Mouse (Mus musculus) hindbrain, embryonic 11.5 days (tissue): ENCODE results near the gene Gm48552. TPM values are rescaled to one million over a fixed set of nuclear protein-coding genes. Genes with fewer than 3 reads are reported as not detected.
A peak's percentile ranks its signal among the peaks of the same experiment; 100 is the strongest.

Experiments used
- ATAC-seq: fragments of 200-750 bp; cut with Nextera tagmentation; 2 replicates; pipeline ENCODE4 v1.8.0; 2017; ENCODE audit warnings: mild to moderate bottlenecking, moderate TSS enrichment, moderate library complexity; ENCODE audit not compliant: low FRiP score
- DNase-seq: peaks from one replicate; pipeline ENCODE4 v3.0.0-alpha.2; 2015; ENCODE audit warnings: low spot score
- H3K27ac ChIP-seq: fragments of 300-500 bp; sonication (generic); 2 replicates; pipeline ENCODE4 v1.5.1; 2014; ENCODE audit warnings: mild to moderate bottlenecking, low read depth, low read length
- H3K27me3 ChIP-seq: fragments of 300-500 bp; sonication (generic); 2 replicates; pipeline ENCODE4 v1.6.1; 2014; ENCODE audit warnings: mild to moderate bottlenecking, low read length, moderate library complexity, mixed read lengths; ENCODE audit not compliant: control insufficient read depth, insufficient read depth
- H3K36me3 ChIP-seq: fragments of 300-500 bp; sonication (generic); 2 replicates; pipeline ENCODE4 v1.6.1; 2014; ENCODE audit warnings: mild to moderate bottlenecking, low read length, moderate library complexity, mixed read lengths; ENCODE audit not compliant: control insufficient read depth, insufficient read depth
- H3K4me1 ChIP-seq: fragments of 300-500 bp; sonication (generic); replicated peaks from 2 replicates; pipeline ENCODE4 v1.6.1; 2014; ENCODE audit warnings: low read length, mixed read lengths; ENCODE audit not compliant: control insufficient read depth, insufficient read depth
- H3K4me2 ChIP-seq: fragments of 300-500 bp; sonication (generic); replicated peaks from 2 replicates; pipeline ENCODE4 v1.6.1; 2014; ENCODE audit warnings: mild to moderate bottlenecking, low read depth, low read length
- H3K4me3 ChIP-seq: fragments of 300-500 bp; sonication (generic); 2 replicates; pipeline ENCODE4 v1.5.1; 2014; ENCODE audit warnings: low read depth, low read length
- H3K9ac ChIP-seq: fragments of 300-500 bp; sonication (generic); 2 replicates; pipeline ENCODE4 v1.6.1; 2014; ENCODE audit warnings: low read depth, low read length
- H3K9me3 ChIP-seq: fragments of 300-500 bp; sonication (generic); 2 replicates; pipeline ENCODE4 v1.6.1; 2016; ENCODE audit warnings: low read length; ENCODE audit not compliant: control insufficient read depth
- WGBS: fragments of 180-500 bp; shearing (Covaris S2); extraction: QIAGEN DNeasy Blood & Tissue Kit; methylation state at CpG from one replicate; pipeline ENCODE4 v1.1.7; 2014; 5-methylcytosine and 5-hydroxymethylcytosine counted together
- polyA plus RNA-seq: library from polyadenylated mRNA; unstranded; fragments of >200 nt; fragmentation: Nextera tagmentation; extraction: Ambion mirVana; gene quantifications from 2 replicates; pipeline ENCODE4 v1.2.1, GENCODE M21; 2014

Gene Gm48552
- polyA plus RNA-seq, 1 experiment from 2014 or later = 0.49 TPM

GRCm38 (mm10) chr10:81389373-81389772 lies 568 bp downstream of the Gm48552 start:
- Histone ChIP-seq H3K4me1 (peaks cover 10% of the 10 kb centered on the region; the same call in 1 of the 2 replicates), H3K9ac (no peak overlapping the region), H3K9me3 (no peaks in the 10 kb centered on the region), H3K36me3 (peaks cover 4% of the 10 kb centered on the region; the same call in 1 of the 2 replicates), H3K4me2 (no peak overlapping the region), H3K4me3 (no peak overlapping the region), H3K27me3 (no peaks in the 10 kb centered on the region), H3K27ac (no peak overlapping the region)
- WGBS = 42% methylated on average over 3 of the region's 3 CpGs
- ATAC-seq = no peak
- no peak for DNase-seq

- Histone ChIP-seq H3K4me3 (no peak overlapping the region), H3K9ac (no peak overlapping the region), H3K36me3 (peaks cover 4% of the 10 kb centered on the region; the same call in 1 of the 2 replicates), H3K27ac (no peak overlapping the region), H3K4me1 (peaks cover 7% of the 10 kb centered on the region; the same call in 1 of the 2 replicates), H3K27me3 (no peaks in the 10 kb centered on the region), H3K4me2 (no peak overlapping the region), H3K9me3 (no peaks in the 10 kb centered on the region)
- DNase-seq = peak; percentile 81
- WGBS = 62% methylated on average over 23 of the region's 23 CpGs
- ATAC-seq = peak; percentile 31; the same call in 1 of the 2 replicates
Measured at GRCm38 (mm10) chr10:81389801-81390677, 1.2 kb downstream of the Gm48552 start.

- H3K9ac ChIP-seq = no peak overlapping the region
- DNase-seq (no peak), ATAC-seq (no peak)
- peaks cover 2% of the 10 kb centered on the region; the same call in 1 of the 2 replicates for H3K4me1 ChIP-seq
- H3K27ac ChIP-seq = no peak overlapping the region
- peaks cover 4% of the 10 kb centered on the region; the same call in 1 of the 2 replicates for H3K36me3 ChIP-seq
- no peak overlapping the region for H3K4me3 ChIP-seq
- H3K4me2 ChIP-seq = no peak overlapping the region
- no peaks in the 10 kb centered on the region for H3K27me3 ChIP-seq
- H3K9me3 ChIP-seq = no peaks in the 10 kb centered on the region
- 92% methylated on average over 13 of the region's 13 CpGs for WGBS
Measured at GRCm38 (mm10) chr10:81390678-81390965, 1.8 kb downstream of the Gm48552 start.

- no peak overlapping the region for H3K27ac ChIP-seq
- H3K4me3 ChIP-seq = no peak overlapping the region
- WGBS = 84% methylated on average over 6 of the region's 6 CpGs
- peaks cover 3% of the 10 kb centered on the region; the same call in 1 of the 2 replicates for H3K36me3 ChIP-seq
- no peak for ATAC-seq
- no peak overlapping the region for H3K9ac ChIP-seq
- no peaks in the 10 kb centered on the region for H3K9me3 ChIP-seq
- peaks cover 2% of the 10 kb centered on the region; the same call in 1 of the 2 replicates for H3K4me1 ChIP-seq
- DNase-seq = no peak
- H3K4me2 ChIP-seq = no peak overlapping the region
- H3K27me3 ChIP-seq = no peaks in the 10 kb centered on the region
Measured at GRCm38 (mm10) chr10:81392270-81392669, 3.5 kb downstream of the Gm48552 start.

GRCm38 (mm10) chr10:81392781-81393185 lies 4.0 kb downstream of the Gm48552 start, which contains the start of gene Smim24:
TSS of gene Smim24 (plus strand) at chr10:81393051.
- Histone ChIP-seq H3K36me3 (no peaks in the 10 kb centered on the region), H3K27ac (peak within 1 kb of the TSS; percentile 27; the same call in 1 of the 2 replicates), H3K4me1 (peaks cover 2% of the 10 kb centered on the region; the same call in 1 of the 2 replicates), H3K4me2 (peak within 1 kb of the TSS; percentile 21), H3K4me3 (no peak within 1 kb of the TSS), H3K27me3 (peaks cover 3% of the 10 kb centered on the region; the same call in 1 of the 2 replicates), H3K9me3 (no peaks in the 10 kb centered on the region), H3K9ac (no peak within 1 kb of the TSS)
- 69% methylated on average over 14 of the region's 14 CpGs for WGBS
- no peak for ATAC-seq
- no peak for DNase-seq

GRCm38 (mm10) chr10:81393456-81394063 lies 4.8 kb downstream of the Gm48552 start:
- 7% methylated on average over 19 of the region's 19 CpGs for whole genome bisulfite sequencing
- H3K4me1 ChIP-seq = peaks cover 2% of the 10 kb centered on the region; the same call in 1 of the 2 replicates
- peaks cover 3% of the 10 kb centered on the region; the same call in 1 of the 2 replicates for H3K27me3 ChIP-seq
- no peak overlapping the region for H3K9ac ChIP-seq
- H3K4me2 ChIP-seq = peak overlapping the region; percentile 21
- H3K27ac ChIP-seq = peak overlapping the region; percentile 27; the same call in 1 of the 2 replicates
- peak; percentile 57 for DNase-seq
- no peaks in the 10 kb centered on the region for H3K36me3 ChIP-seq
- H3K4me3 ChIP-seq = no peak overlapping the region
- H3K9me3 ChIP-seq = no peaks in the 10 kb centered on the region
- no peak for ATAC-seq

- Histone ChIP-seq H3K27me3 (peaks cover 3% of the 10 kb centered on the region; the same call in 1 of the 2 replicates), H3K27ac (no peak overlapping the region), H3K4me3 (no peak overlapping the region), H3K4me2 (no peak overlapping the region), H3K9me3 (no peaks in the 10 kb centered on the region), H3K4me1 (peaks cover 2% of the 10 kb centered on the region; the same call in 1 of the 2 replicates), H3K9ac (no peak overlapping the region), H3K36me3 (no peaks in the 10 kb centered on the region)
- 15% methylated on average over 5 of the region's 5 CpGs for WGBS
- ATAC-seq (0 out of 2 replicates have a peak, but pooled peaks have one; percentile 12), DNase-seq (peak; percentile 92)
Measured at GRCm38 (mm10) chr10:81395127-81395526, 6.3 kb downstream of the Gm48552 start.

GRCm38 (mm10) chr10:81395865-81396264 lies 7.1 kb downstream of the Gm48552 start:
- Histone ChIP-seq H3K9me3 (no peaks in the 10 kb centered on the region), H3K4me3 (no peak overlapping the region), H3K36me3 (no peaks in the 10 kb centered on the region), H3K4me2 (no peak overlapping the region), H3K4me1 (peaks cover 7% of the 10 kb centered on the region), H3K27me3 (peaks cover 6% of the 10 kb centered on the region; the same call in 1 of the 2 replicates), H3K9ac (no peak overlapping the region), H3K27ac (no peak overlapping the region)
- 82% methylated on average over 4 of the region's 4 CpGs for WGBS
- DNase-seq (no peak), ATAC-seq (no peak)
